Mouse (Mus musculus): ENCODE measurements at regions not wholly inside any gene's neighbourhood (a gene's known extent, or its start where the extent isn't known, plus 50 kb on each side); places are given as distances from the start of the nearest gene placed in this dataset.
"Not testable (repeated sequence)": the region's sequence is repeated elsewhere in the genome, so short reads cannot be mapped to it uniquely, and the experiment has no call there.

- Histone ChIP-seq H3K9me3 (no peaks in the 10 kb centered on the region), H3K36me3 (no peaks in the 10 kb centered on the region), H3K4me3 (no peak overlapping the region), H3K9ac (replicated peaks) (no peak overlapping the region), H3K27ac (replicated peaks) (no peak overlapping the region), H3K4me1 (peaks cover 21% of the 10 kb centered on the region), H3K4me2 (replicated peaks) (no peak overlapping the region), H3K27me3 (no peaks in the 10 kb centered on the region)
- ATAC-seq (replicated peaks): no peak
- WGBS: 89% methylated on average over 11 of the region's 11 CpGs
Measured at GRCm38 (mm10) chr2:17855566-17856264, 124.5 kb upstream of the Nebl start.

GRCm38 (mm10) chr2:17854088-17854487, 122.8 kb upstream of the Nebl start:
- no peak overlapping the region for H3K27ac ChIP-seq (replicated peaks)

DNA sequence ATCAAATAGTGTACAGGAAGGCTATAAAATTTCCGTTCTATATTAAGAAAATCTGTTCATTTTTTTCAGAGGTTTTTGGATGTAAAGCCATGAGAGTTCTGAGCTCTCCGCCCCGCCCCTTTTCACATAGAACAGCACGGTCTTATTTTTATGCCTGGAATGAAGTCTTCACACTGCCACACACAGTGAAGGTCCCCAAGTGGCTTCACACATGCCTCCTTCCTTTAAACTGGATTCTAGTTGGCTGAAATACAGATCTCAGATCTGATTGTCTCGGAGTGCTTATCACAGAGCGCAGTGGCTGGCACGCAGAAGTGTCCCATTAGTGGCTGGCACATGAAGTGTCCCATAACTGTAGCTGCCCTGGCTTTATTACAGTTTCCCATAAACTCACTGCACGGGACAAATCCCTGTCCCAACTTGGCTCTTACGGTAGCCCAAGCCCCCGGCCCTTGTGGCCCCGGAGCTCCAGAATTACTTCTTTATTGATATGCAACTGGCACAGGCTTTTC, 122.3 kb upstream of the Nebl start:
- Histone ChIP-seq H3K9me3 (no peaks in the 10 kb centered on the region), H3K27me3 (no peaks in the 10 kb centered on the region), H3K9ac (replicated peaks) (no peak overlapping the region), H3K4me2 (replicated peaks) (0 out of 2 replicates have a peak overlapping the region, but pooled peaks have one; percentile 7), H3K4me1 (peaks cover 18% of the 10 kb centered on the region), H3K27ac (replicated peaks) (no peak overlapping the region), H3K36me3 (no peaks in the 10 kb centered on the region), H3K4me3 (no peak overlapping the region)
- ATAC-seq (replicated peaks): peak; percentile 79
- 19% methylated on average over 11 of the region's 11 CpGs for WGBS

More at GRCm38 (mm10) chr2:17854088-17854487, 122.8 kb upstream of the Nebl start:
- no peaks in the 10 kb centered on the region for H3K9me3 ChIP-seq
- peaks cover 18% of the 10 kb centered on the region for H3K4me1 ChIP-seq
- 22% methylated on average over 3 of the region's 3 CpGs for WGBS
- H3K9ac ChIP-seq (replicated peaks): no peak overlapping the region
- ATAC-seq (replicated peaks): no peak
- no peak overlapping the region for H3K4me3 ChIP-seq
- H3K36me3 ChIP-seq: no peaks in the 10 kb centered on the region
- no peaks in the 10 kb centered on the region for H3K27me3 ChIP-seq
- H3K4me2 ChIP-seq (replicated peaks): no peak overlapping the region

- no peak overlapping the region for H3K9ac ChIP-seq (replicated peaks)
- H3K4me2 ChIP-seq (replicated peaks): peak overlapping the region; percentile 23
- no peaks in the 10 kb centered on the region for H3K27me3 ChIP-seq
- no peaks in the 10 kb centered on the region for H3K36me3 ChIP-seq
- 0 out of 2 replicates have a peak overlapping the region, but pooled peaks have one; percentile 6 for H3K4me3 ChIP-seq
- H3K27ac ChIP-seq (replicated peaks): no peak overlapping the region
- peaks cover 18% of the 10 kb centered on the region for H3K4me1 ChIP-seq
- ATAC-seq (replicated peaks): peak; percentile 36; the same call in 1 of the 2 replicates
- H3K9me3 ChIP-seq: no peaks in the 10 kb centered on the region
- WGBS: 5% methylated on average over 16 of the region's 16 CpGs
Measured at GRCm38 (mm10) chr2:17852740-17853499, 121.7 kb upstream of the Nebl start.

- Histone ChIP-seq H3K36me3 (no peaks in the 10 kb centered on the region), H3K9me3 (no peaks in the 10 kb centered on the region), H3K27ac (replicated peaks) (no peak overlapping the region), H3K4me3 (no peak overlapping the region), H3K27me3 (no peaks in the 10 kb centered on the region), H3K4me2 (replicated peaks) (no peak overlapping the region), H3K9ac (replicated peaks) (no peak overlapping the region), H3K4me1 (peaks cover 18% of the 10 kb centered on the region)
- WGBS: 84% methylated on average over 4 of the region's 4 CpGs
- no peak for ATAC-seq (replicated peaks)
Measured at GRCm38 (mm10) chr2:17850741-17851140, 119.5 kb upstream of the Nebl start.

GRCm38 (mm10) chr2:17849267-17849666, 118.0 kb upstream of the Nebl start:
- no peak overlapping the region for H3K27ac ChIP-seq (replicated peaks)
- no peak overlapping the region for H3K4me2 ChIP-seq (replicated peaks)
- H3K9ac ChIP-seq (replicated peaks): no peak overlapping the region
- H3K9me3 ChIP-seq: no peaks in the 10 kb centered on the region
- ATAC-seq (replicated peaks): no peak
- 40% methylated on average over 4 of the region's 4 CpGs for WGBS
- no peak overlapping the region for H3K4me3 ChIP-seq
- no peaks in the 10 kb centered on the region for H3K27me3 ChIP-seq
- H3K36me3 ChIP-seq: no peaks in the 10 kb centered on the region
- peaks cover 18% of the 10 kb centered on the region for H3K4me1 ChIP-seq

DNA sequence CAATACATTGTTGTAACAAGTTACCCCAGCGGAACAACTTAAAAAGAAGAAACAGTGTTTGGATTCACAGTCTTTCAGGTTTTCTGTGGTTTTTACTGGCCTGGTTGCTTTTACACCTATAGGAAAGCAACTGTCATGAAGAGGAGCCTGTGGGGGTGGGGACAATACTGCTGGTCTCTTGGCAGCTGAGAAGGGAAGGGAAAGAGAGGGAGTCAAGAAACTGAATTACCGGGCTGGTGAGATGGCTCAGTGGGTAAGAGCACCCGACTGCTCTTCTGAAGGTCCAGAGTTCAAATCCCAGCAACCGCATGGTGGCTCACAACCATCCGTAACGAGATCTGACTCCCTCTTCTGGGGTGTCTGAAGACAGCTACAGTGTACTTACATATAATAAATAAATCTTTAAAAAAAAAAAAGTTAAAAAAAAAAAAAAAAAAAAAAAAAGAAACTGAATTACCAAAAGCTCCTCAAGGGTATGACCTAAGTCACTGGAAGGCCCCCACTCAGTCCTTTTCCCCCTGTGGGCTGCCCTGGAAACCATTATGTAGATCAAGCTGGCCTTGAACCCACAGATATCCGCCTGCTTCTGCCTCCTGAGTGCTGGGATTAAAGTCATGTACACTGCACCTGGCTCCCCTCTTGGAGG, 114.3 kb upstream of the Nebl start:
- not testable (repeated sequence) for H3K36me3 ChIP-seq; H3K4me3 ChIP-seq; H3K4me2 ChIP-seq (replicated peaks); H3K27me3 ChIP-seq; H3K9me3 ChIP-seq; H3K27ac ChIP-seq (replicated peaks); H3K9ac ChIP-seq (replicated peaks); ATAC-seq (replicated peaks)
- WGBS: 87% methylated on average over 7 of the region's 7 CpGs
- peaks cover 13% of the 10 kb centered on the region for H3K4me1 ChIP-seq

DNA sequence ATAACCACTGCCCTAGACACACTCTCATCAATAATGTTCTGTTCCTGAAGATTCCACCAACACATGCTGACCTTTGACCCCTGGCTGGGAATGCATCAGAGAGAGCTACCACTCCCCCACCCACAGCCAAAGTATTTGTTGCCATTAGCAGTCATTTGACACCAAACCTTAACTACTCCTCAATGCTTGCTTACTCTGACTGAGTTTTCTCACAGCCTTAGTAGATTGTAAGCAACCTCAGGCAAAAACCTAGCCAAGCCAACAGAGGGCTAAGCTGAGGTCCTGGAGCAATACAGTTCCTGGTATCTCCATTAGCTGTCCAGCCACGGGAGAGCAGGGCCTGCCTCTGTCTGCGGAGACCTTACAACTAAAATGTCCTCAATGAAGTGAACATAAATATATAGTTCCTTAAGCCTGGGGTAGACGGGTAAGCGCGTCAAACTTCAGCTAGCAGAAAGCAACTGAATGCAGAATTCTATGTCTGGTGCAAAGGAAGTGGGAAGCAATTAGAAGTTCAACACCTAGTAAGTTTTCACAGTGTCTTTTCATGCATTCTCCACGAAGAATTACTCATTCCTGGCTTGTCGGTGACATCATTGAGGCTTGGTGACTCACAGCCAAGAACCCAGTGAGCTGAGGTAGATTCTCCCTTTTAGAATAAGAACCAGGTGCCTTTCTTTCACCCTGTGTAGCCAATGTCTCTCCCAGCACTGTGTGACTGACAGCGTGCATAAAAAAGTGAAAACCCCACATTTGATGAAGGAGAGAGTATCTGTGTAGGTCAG, 113.6 kb upstream of the Nebl start:
- Histone ChIP-seq H3K4me3 (no peak overlapping the region), H3K36me3 (no peaks in the 10 kb centered on the region), H3K4me1 (peaks cover 20% of the 10 kb centered on the region), H3K9me3 (no peaks in the 10 kb centered on the region), H3K27ac (replicated peaks) (no peak overlapping the region), H3K4me2 (replicated peaks) (no peak overlapping the region), H3K9ac (replicated peaks) (no peak overlapping the region), H3K27me3 (no peaks in the 10 kb centered on the region)
- ATAC-seq (replicated peaks): no peak
- WGBS: 65% methylated on average over 8 of the region's 8 CpGs

DNA sequence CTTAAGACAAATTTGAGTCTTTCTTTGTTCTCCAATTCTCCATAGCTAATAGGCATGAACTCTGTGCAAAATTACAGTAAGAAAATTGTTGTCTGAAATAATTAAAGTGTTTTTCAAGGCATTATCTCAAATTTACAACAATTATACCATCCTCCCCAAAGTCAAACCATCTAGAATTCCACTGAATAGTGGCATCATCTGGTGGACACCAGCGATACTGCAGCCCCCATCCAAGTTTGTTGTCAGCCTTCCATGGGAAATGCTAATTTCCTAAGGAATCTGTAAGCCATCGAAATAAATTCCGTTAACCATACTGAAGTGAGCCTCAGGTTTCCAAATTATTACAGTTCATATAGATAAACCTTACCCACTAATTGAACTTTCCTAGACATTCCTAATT, 110.7 kb upstream of the Nebl start:
- Histone ChIP-seq H3K4me3 (no peak overlapping the region), H3K9me3 (no peaks in the 10 kb centered on the region), H3K4me1 (peaks cover 45% of the 10 kb centered on the region), H3K4me2 (replicated peaks) (no peak overlapping the region), H3K36me3 (no peaks in the 10 kb centered on the region), H3K27ac (replicated peaks) (0 out of 2 replicates have a peak overlapping the region, but pooled peaks have one; percentile 52), H3K9ac (replicated peaks) (no peak overlapping the region), H3K27me3 (no peaks in the 10 kb centered on the region)
- no peak for ATAC-seq (replicated peaks)
- WGBS: 39% methylated on average over 3 of the region's 3 CpGs

- H3K9ac ChIP-seq (replicated peaks): no peak overlapping the region
- ATAC-seq (replicated peaks): peak; percentile 31
- WGBS: 22% methylated on average over 2 of the region's 2 CpGs
- peak overlapping the region; percentile 52 for H3K27ac ChIP-seq (replicated peaks)
- no peak overlapping the region for H3K4me3 ChIP-seq
- peaks cover 45% of the 10 kb centered on the region for H3K4me1 ChIP-seq
- no peaks in the 10 kb centered on the region for H3K27me3 ChIP-seq
- no peak overlapping the region for H3K4me2 ChIP-seq (replicated peaks)
- no peaks in the 10 kb centered on the region for H3K9me3 ChIP-seq
- no peaks in the 10 kb centered on the region for H3K36me3 ChIP-seq
Measured at GRCm38 (mm10) chr2:17841546-17841945, 110.3 kb upstream of the Nebl start.

GRCm38 (mm10) chr2:17840941-17841498, 109.8 kb upstream of the Nebl start:
- WGBS: 60% methylated on average over 4 of the region's 4 CpGs
- no peaks in the 10 kb centered on the region for H3K27me3 ChIP-seq
- no peaks in the 10 kb centered on the region for H3K36me3 ChIP-seq
- peaks cover 45% of the 10 kb centered on the region for H3K4me1 ChIP-seq
- peak overlapping the region; percentile 52 for H3K27ac ChIP-seq (replicated peaks)
- H3K4me2 ChIP-seq (replicated peaks): no peak overlapping the region
- ATAC-seq (replicated peaks): no peak
- H3K9me3 ChIP-seq: no peaks in the 10 kb centered on the region
- H3K4me3 ChIP-seq: no peak overlapping the region
- H3K9ac ChIP-seq (replicated peaks): no peak overlapping the region

All from forebrain, embryonic 15.5 days (tissue).